Comparison of ENCODE assay signal across 11 mouse cellular contexts in the genomic region with DNA sequence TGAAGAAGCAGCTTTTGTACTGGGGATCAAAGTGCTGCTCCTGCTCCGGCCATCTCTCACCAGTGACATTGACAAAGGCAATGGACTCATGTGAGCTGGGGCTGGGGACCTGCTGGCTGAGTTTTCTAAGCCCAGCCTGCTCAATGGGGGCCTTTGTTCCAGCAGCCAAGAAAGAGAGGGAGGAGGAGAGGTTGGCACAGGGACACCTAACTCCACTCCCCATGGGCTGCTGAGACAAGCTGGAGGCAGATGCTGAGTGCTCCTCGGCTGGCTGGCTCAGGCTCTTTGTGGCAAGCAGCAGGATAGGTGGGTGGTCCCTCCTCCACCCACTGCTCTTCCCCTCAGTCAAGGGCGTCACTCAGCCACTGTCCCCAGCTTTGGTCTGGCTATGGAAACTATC.
DNase-seq lines count a peak whose midpoint lies in the region; ATAC-seq and TF ChIP-seq lines count a peak whose summit lies in the region.
"Had no signal": no experiment of that assay in that cellular context is flagged by ENCODE, and none has a peak within 500 bp of the region (broad histone marks: within the 10 kb centered on the region; RNA-seq: fewer than 3 reads in every experiment).

No protein-coding gene starts in this region.

- H3K4me1 ChIP-seq in embryonic facial prominence, embryonic 10.5 days, result peaks cover 22% of the 10 kb centered on the region
- H3K4me1 ChIP-seq in hindbrain, postnatal 0 days (ENCODE audit: insufficient read depth, low read length), result peaks cover 19% of the 10 kb centered on the region; the same call in 1 of the 2 replicates
- H3K4me1 ChIP-seq in neural tube, embryonic 13.5 days (replicated peaks), result peaks cover 23% of the 10 kb centered on the region

- H3K9me3 ChIP-seq in embryonic facial prominence, embryonic 10.5 days, result no peaks in the 10 kb centered on the region
- no peaks in the 10 kb centered on the region for H3K9me3 ChIP-seq in hindbrain, postnatal 0 days (ENCODE audit: low read length)
- no peaks in the 10 kb centered on the region for H3K9me3 ChIP-seq in neural tube, embryonic 13.5 days

- 27% methylated on average over 3 of the region's 3 CpGs for WGBS in embryonic facial prominence, embryonic 10.5 days
- 26% methylated on average over 3 of the region's 3 CpGs for WGBS in hindbrain, postnatal 0 days
- 16% methylated on average over 3 of the region's 3 CpGs for WGBS in neural tube, embryonic 13.5 days

- H3K9ac ChIP-seq in hindbrain, postnatal 0 days (replicated peaks; ENCODE audit: low read length), result no peak overlapping the region
- H3K9ac ChIP-seq in neural tube, embryonic 13.5 days, result no peak overlapping the region

- no peaks in the 10 kb centered on the region for H3K27me3 ChIP-seq in embryonic facial prominence, embryonic 10.5 days (replicated peaks; ENCODE audit: low read depth, poor library complexity, severe bottlenecking)
- 0 out of 2 replicates have a peak, but pooled peaks cover 5% of the 10 kb centered on the region for H3K27me3 ChIP-seq in hindbrain, postnatal 0 days (ENCODE audit: insufficient read depth, low read length)
- no peaks in the 10 kb centered on the region for H3K27me3 ChIP-seq in neural tube, embryonic 13.5 days

- H3K4me2 ChIP-seq in hindbrain, postnatal 0 days (ENCODE audit: low read depth, low read length), result no peak overlapping the region
- H3K4me2 ChIP-seq in neural tube, embryonic 13.5 days, result no peak overlapping the region

- ATAC-seq in hindbrain, postnatal 0 days, result peak; percentile 96
- ATAC-seq in neural tube, embryonic 13.5 days (ENCODE audit: low read depth), result peak; percentile 83

- no peak overlapping the region for H3K4me3 ChIP-seq in embryonic facial prominence, embryonic 10.5 days
- no peak overlapping the region for H3K4me3 ChIP-seq in hindbrain, postnatal 0 days (ENCODE audit: low read length)
- H3K4me3 ChIP-seq in neural tube, embryonic 13.5 days, result no peak overlapping the region

- H3K27ac ChIP-seq in embryonic facial prominence, embryonic 10.5 days (replicated peaks), result peak overlapping the region; percentile 40
- peak overlapping the region; percentile 27; the same call in 1 of the 2 replicates for H3K27ac ChIP-seq in hindbrain, postnatal 0 days
- peak overlapping the region; percentile 35 for H3K27ac ChIP-seq in neural tube, embryonic 13.5 days (replicated peaks)

- peak; percentile 18 to 26 for DNase-seq in cerebellum, postnatal 14 days
- DNase-seq in cerebellum, adult 11 months, result no peak
- peak; percentile 30 for DNase-seq in embryonic facial prominence, embryonic 10.5 days (ENCODE audit: low spot score)
- peak; percentile 82 for DNase-seq in hindbrain, postnatal 0 days (ENCODE audit: low spot score)
- no peak for DNase-seq in kidney, postnatal 25 days
- DNase-seq in spleen, postnatal 10 days (ENCODE audit: low spot score in 2 of 2), result no peak
- no peak for DNase-seq in thymus, postnatal 10 days (ENCODE audit: low spot score in 2 of 2)
- DNase-seq: adrenal gland, postnatal 25 days; B cell, adult 2 months; gastrocnemius, postnatal 36 days had no signal

- H3K36me3 ChIP-seq in embryonic facial prominence, embryonic 10.5 days (replicated peaks), result no peaks in the 10 kb centered on the region
- no peaks in the 10 kb centered on the region for H3K36me3 ChIP-seq in hindbrain, postnatal 0 days (ENCODE audit: insufficient read depth, low read length)
- no peaks in the 10 kb centered on the region for H3K36me3 ChIP-seq in neural tube, embryonic 13.5 days

- no peak for TF ChIP-seq CTCF in hindbrain, postnatal 0 days (IDR thresholded peaks at IDR 0.05; ENCODE audit: low read depth)

Comparison
In these comparisons a context has a peak if more than half of its experiments do, and no peak if none do; other contexts are left out.
1. DNase-seq: peak in cerebellum, postnatal 14 days (2 of 2), embryonic facial prominence, embryonic 10.5 days (single experiment) and hindbrain, postnatal 0 days (single experiment); none in cerebellum, adult 11 months (single experiment), kidney, postnatal 25 days (0 of 2), spleen, postnatal 10 days (0 of 2) and thymus, postnatal 10 days (0 of 2).
2. Peak in every context shown above with its lines, with median percentiles within 50 percentile points of each other: H3K27ac ChIP-seq.